Mouse (Mus musculus) ZHBTc4 (cell line): ENCODE measurements at regions not wholly inside any gene's neighbourhood (a gene's known extent, or its start where the extent isn't known, plus 50 kb on each side); places are given as distances from the start of the nearest gene placed in this dataset.

Source experiments
- DNase-seq: peaks from one replicate; pipeline ENCODE4 v3.0.0-alpha.2; 2011; ENCODE audit warnings: low read depth, low spot score

- DNase-seq, result peak; percentile 18
Observed at GRCm38 (mm10) chr7:40751779-40752178, 146.3 kb upstream of the Vstm2b start.

GRCm38 (mm10) chr7:40752195-40752594 is 145.9 kb upstream of the Vstm2b start:
- DNase-seq, result no peak

DNA sequence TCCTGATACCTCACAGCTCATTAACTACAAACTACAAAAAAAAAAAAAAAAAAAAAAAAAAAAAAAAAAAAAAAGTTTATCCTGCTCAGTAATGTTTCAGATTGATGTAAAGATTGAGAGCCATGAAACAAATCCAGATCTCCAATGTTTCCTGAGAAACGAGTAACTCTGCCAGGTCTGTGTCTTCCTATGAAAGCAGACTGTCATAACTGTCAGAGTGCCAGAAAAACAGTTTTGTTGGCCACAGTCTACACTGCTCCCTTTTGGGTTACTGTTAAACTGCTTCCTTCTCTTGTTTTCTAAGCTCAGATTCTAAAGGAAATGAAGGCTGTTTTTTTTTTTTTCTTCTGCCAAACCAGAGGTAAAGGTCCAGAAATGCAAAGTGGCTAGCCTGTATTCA is 144.6 kb upstream of the Vstm2b start:
- DNase-seq, result no peak

DNA sequence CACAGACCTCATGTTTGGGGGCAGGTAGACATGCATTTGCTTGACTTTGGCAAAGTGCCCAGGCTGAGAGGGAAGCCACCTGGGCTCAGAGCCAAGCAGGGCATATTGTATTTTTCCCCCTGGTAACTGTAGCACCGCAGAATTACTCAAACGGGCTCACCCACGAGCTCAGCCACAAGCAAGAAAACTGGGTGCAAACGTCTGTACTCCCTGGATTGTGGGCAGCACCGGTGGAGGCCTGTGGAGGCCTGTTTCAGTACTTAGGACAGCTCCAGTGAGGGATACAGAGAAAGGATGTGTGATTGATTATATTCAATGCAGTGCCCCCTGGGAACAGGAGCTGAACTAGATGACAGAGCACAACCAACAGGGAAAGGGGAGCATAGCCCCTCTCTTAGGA is 135.6 kb upstream of the Vstm2b start:
- DNase-seq, result peak; percentile 32

- DNase-seq, result peak; percentile 35
Observed at GRCm38 (mm10) chr7:40766142-40766541, 132.0 kb upstream of the Vstm2b start.

DNA sequence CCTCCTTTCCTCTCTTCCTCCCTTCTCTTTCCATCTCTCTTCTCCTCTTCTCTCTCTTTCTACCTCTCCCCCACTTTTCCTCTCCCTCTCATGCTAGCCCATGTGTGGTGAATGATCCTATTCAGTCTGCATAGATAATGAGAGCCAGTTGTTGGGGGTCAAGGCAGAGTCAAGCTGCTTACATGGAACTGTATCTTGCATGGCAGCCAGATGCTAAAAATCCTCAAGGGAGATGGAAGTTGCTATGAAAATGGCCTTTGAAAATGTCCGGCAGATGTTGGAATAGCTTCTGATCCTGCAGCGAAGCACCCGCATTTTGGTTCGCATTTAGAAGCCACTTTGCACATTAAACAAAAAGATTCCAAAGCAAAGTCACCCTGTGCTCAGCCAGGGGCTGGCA is 121.9 kb upstream of the Vstm2b start:
- peak; percentile 40 for DNase-seq

GRCm38 (mm10) chr7:40784906-40785305 is 113.2 kb upstream of the Vstm2b start:
- DNase-seq, result no peak

DNA sequence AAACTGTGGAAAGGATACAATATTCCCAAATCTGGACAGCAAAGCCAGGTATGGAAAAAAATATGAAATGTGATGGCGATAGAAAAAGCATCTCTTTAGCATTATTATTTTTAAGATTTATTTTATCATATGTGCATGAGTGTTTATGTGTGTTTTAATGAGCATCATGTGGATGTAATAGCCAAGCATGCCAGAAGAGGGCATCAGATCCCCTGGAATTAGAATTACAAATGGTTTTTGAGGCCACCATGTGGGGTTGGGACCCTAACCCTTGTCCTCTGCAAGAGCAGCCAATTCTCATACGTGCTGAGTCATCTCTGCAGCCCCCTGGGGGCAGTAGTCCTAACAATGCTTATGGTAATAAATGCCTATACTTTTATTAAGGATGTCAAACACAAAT is 111.4 kb upstream of the Vstm2b start:
- peak; percentile 9 for DNase-seq

- DNase-seq, result no peak
Observed at GRCm38 (mm10) chr7:40788486-40788885, 109.6 kb upstream of the Vstm2b start.

DNA sequence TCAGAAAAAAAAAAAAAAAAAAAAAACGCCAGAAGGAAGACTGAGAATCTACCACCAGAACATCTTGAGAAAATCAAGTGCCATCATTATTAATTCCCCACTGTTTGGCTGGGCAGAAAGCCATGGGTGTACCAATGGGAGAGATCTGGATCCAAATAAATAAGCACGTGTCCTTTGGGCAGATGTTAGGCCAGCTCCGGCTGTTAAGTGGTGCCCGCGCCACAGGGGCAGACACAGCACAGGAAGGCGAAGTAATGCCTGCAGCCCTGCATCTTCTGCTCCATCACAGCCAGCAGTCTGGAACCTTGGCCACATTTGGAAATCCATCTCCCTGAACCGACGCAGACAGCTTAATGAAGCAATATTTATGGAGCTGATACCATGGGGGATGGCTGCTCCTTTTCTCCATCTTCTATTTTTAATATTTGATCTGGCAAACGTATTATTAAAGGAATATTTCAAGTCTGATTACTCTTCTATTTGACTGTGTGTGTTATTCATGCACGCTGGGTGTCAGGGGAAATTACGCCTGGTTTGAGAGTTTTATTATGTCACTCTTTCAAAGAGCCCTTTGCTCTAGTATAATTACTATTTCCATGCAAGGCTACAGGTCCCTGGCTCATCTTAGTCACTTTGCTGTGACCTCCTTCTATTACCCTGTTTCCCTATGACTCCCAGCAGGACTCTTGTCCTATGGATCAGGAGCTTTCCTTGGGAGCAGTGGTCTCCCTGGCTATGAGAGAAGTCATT is 103.5 kb upstream of the Vstm2b start:
- DNase-seq, result no peak

- DNase-seq, result no peak
Observed at GRCm38 (mm10) chr7:40799794-40800193, 98.3 kb upstream of the Vstm2b start.

- DNase-seq, result no peak
Observed at GRCm38 (mm10) chr7:40801291-40801690, 96.8 kb upstream of the Vstm2b start.

DNA sequence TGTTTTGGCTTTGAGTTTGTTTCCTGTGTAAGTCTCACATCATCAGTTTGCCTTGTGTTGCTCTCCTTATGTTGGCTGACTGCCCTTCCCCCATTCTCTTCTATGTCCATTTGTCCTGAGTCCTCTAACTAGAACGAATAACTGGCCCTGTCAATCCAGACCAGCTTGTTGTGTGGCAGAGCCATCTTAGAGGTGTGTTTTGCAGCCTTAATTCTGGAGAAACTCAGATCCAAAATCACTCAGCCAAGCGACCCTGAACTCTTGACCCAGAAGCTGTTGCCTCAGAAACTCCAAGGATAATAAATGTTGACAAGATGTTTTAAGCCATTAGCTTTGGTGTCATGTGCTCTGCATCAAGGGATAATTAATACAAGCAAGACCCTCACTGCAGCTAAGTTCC is 92.9 kb upstream of the Vstm2b start:
- DNase-seq, result no peak

DNA sequence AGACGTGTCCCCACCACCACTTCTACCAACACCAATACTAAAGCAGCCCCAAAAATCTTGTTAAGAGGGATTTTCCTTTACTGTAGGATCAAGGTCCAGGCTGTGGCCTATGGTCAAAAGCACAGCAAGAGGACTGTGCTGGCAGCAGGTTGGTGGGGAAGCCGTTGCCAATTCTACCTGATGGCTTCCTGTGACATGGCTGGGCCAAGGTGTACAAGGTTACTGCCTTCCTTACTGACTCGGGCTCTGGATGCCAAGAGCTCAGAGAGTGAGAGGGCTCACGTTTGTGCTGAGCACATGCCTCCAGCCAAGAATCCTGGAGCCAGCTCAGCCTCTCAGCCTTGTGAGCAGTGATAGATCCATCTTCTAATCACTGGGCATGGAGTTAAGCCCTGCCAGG is 92.3 kb upstream of the Vstm2b start:
- DNase-seq, result no peak

GRCm38 (mm10) chr7:40812952-40813351 is 85.2 kb upstream of the Vstm2b start:
- no peak for DNase-seq

DNA sequence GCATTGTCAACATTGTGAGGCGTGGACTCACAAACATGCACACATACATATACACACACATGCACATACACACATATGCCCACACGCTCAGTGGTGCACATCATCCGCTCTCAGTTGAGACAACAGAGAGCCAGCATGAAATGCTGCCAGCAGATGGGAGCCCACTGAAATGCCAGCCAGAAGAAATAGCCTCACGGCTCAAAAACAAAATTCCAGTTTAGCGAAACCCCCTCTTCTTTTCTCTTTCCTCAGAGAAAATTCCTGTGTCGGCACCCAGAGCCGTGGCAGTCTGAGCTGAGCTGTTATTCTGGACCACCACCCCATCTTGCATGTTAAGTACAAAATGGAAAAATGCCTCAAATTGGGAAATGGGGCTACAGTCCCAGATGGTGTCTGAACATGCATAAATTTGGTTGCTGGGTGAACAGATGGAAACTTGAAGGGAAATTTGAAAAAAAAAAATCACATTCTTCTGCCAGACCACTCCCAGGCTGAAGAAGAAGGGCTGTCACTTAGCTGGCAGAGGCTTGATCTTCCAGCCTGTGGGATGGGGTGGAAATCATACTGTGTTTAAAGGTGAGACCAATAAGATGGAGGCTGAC is 72.9 kb upstream of the Vstm2b start:
- DNase-seq, result no peak

- no peak for DNase-seq
Observed at GRCm38 (mm10) chr7:40829526-40829925, 68.6 kb upstream of the Vstm2b start.

DNA sequence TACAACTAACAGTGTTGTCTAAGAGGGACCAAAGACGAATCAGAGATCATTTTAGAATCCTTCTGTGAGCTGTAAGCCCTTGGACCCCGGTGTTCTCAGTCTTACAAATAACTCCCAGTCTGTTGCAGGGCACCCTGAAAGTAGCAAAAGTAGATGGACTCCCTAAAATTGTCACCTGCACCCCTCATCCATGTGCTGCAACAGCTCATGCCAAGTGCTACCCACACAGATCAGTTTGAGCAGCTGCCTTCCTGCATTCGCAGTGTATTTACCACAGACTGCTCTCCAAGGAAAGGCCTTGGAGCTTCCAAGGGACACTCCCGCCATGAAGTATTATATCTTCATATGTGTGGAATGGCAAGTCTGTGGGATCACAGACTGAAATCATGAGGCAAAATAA is 66.5 kb upstream of the Vstm2b start:
- DNase-seq, result no peak

- no peak for DNase-seq
Observed at GRCm38 (mm10) chr7:40842344-40842992, 55.7 kb upstream of the Vstm2b start.

DNA sequence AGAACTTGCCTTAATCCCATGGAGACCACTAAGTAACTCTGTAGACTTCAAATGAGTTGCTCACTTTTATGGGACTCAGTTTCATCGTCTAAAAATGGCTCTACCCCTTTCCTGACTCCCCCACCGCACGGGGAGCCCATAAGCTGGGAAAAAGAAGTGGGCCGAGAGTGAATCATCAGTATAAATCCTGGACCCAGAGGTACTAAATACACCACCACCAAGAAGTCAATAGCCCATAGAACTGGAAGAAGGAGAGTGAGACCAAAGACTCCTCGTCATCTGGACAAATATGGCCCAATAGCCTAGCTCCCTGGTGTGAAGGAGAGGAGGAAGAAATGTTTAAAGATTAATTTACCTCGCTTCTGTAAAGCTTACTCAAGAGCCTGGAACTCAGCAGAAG is 51.6 kb upstream of the Vstm2b start:
- no peak for DNase-seq
